Mouse (Mus musculus) stomach, postnatal 0 days (tissue): ENCODE results near the gene Ndufb7. TPM values are rescaled to one million over a fixed set of nuclear protein-coding genes. Genes with fewer than 3 reads are reported as not detected.

ENCODE experiments used
- ATAC-seq: fragments of 200-750 bp; cut with Nextera tagmentation; 2 replicates; pipeline ENCODE4 v1.8.0; 2017; ENCODE audit not compliant: low FRiP score, low TSS enrichment
- DNase-seq: peaks from one replicate; pipeline ENCODE4 v3.0.0-alpha.2; 2016; ENCODE audit warnings: low spot score
- H3K27ac ChIP-seq: fragments of 300-500 bp; sonication (generic); replicated peaks from 2 replicates; pipeline ENCODE4 v1.5.1; 2014; ENCODE audit warnings: mild to moderate bottlenecking, control low read depth
- H3K27me3 ChIP-seq: fragments of 300-500 bp; sonication (generic); 2 replicates; pipeline ENCODE4 v1.6.1; 2014; ENCODE audit warnings: low read length; ENCODE audit not compliant: control insufficient read depth, insufficient read depth
- H3K36me3 ChIP-seq: fragments of 300-500 bp; sonication (generic); 2 replicates; pipeline ENCODE4 v1.6.1; 2014; ENCODE audit warnings: low read length, mixed read lengths; ENCODE audit not compliant: control insufficient read depth, insufficient read depth
- H3K4me1 ChIP-seq: fragments of 300-500 bp; sonication (generic); replicated peaks from 2 replicates; pipeline ENCODE4 v1.6.1; 2014; ENCODE audit warnings: antibody characterized with exemption; ENCODE audit not compliant: control insufficient read depth, insufficient read depth
- H3K4me2 ChIP-seq: fragments of 300-500 bp; sonication (generic); replicated peaks from 2 replicates; pipeline ENCODE4 v1.6.1; 2014; ENCODE audit warnings: low read depth, mild to moderate bottlenecking, control low read depth, moderate library complexity
- H3K4me3 ChIP-seq: fragments of 300-500 bp; sonication (generic); 2 replicates; pipeline ENCODE4 v1.5.1; 2014; ENCODE audit warnings: low read depth, low read length, control low read depth
- H3K9ac ChIP-seq: fragments of 300-500 bp; sonication (generic); 2 replicates; pipeline ENCODE4 v1.6.1; 2014; ENCODE audit warnings: mild to moderate bottlenecking, low read length, control low read depth, mixed read lengths
- H3K9me3 ChIP-seq: fragments of 300-500 bp; sonication (generic); 2 replicates; pipeline ENCODE4 v1.6.1; 2016; ENCODE audit warnings: low read length; ENCODE audit not compliant: control insufficient read depth
- CTCF ChIP-seq: IDR thresholded peaks from 2 replicates; pipeline ENCODE4 v1.5.1; 2016; ENCODE audit warnings: antibody characterized with exemption, low read depth, mild to moderate bottlenecking, moderate library complexity
- EP300 ChIP-seq: optimal IDR thresholded peaks from 2 replicates; pipeline ENCODE3; 2016; ENCODE audit warnings: antibody characterized with exemption
- WGBS: fragments of 180-500 bp; shearing (Covaris S2); extraction: QIAGEN DNeasy Blood & Tissue Kit; methylation state at CpG from one replicate; pipeline ENCODE4 v1.1.7; 2014; 5-methylcytosine and 5-hydroxymethylcytosine counted together
- polyA plus RNA-seq: library from polyadenylated mRNA; unstranded; fragments of >200 nt; fragmentation: Nextera tagmentation; extraction: Ambion mirVana; gene quantifications from 2 replicates; pipeline ENCODE4 v1.2.1, GENCODE M21; 2015

The Ndufb7 gene
- polyA plus RNA-seq, 1 experiment from 2014 or later = 344 TPM

- WGBS = 45% methylated on average over 3 of the region's 3 CpGs
- Histone ChIP-seq H3K4me2 (no peak overlapping the region), H3K36me3 (peaks cover 3% of the 10 kb centered on the region; the same call in 1 of the 2 replicates), H3K27ac (no peak overlapping the region), H3K4me1 (no peaks in the 10 kb centered on the region), H3K27me3 (no peaks in the 10 kb centered on the region), H3K4me3 (no peak overlapping the region), H3K9me3 (no peaks in the 10 kb centered on the region), H3K9ac (no peak overlapping the region)
- DNase-seq (no peak), ATAC-seq (no peak)
- TF ChIP-seq CTCF (no peak), EP300 (no peak)
Observed at GRCm38 (mm10) chr8:83585333-83585732, 18.9 kb downstream of the Ndufb7 start.

- H3K4me3 ChIP-seq = no peak overlapping the region
- no peak overlapping the region for H3K27ac ChIP-seq
- no peaks in the 10 kb centered on the region for H3K9me3 ChIP-seq
- TF ChIP-seq EP300 = no peak
- no peak for TF ChIP-seq CTCF
- H3K27me3 ChIP-seq = no peaks in the 10 kb centered on the region
- WGBS = 72% methylated on average over 6 of the region's 6 CpGs
- no peak for DNase-seq
- H3K4me1 ChIP-seq = no peaks in the 10 kb centered on the region
- peaks cover 3% of the 10 kb centered on the region; the same call in 1 of the 2 replicates for H3K36me3 ChIP-seq
- no peak overlapping the region for H3K4me2 ChIP-seq
- ATAC-seq = no peak
- no peak overlapping the region for H3K9ac ChIP-seq
Observed at GRCm38 (mm10) chr8:83587644-83588043, 21.2 kb downstream of the Ndufb7 start.

GRCm38 (mm10) chr8:83588886-83589285 is 22.4 kb downstream of the Ndufb7 start:
- no peak overlapping the region for H3K4me3 ChIP-seq
- no peaks in the 10 kb centered on the region; the same call in 1 of the 2 replicates for H3K36me3 ChIP-seq
- WGBS = 76% methylated on average over 5 of the region's 5 CpGs
- H3K9me3 ChIP-seq = no peaks in the 10 kb centered on the region
- H3K4me1 ChIP-seq = 0 out of 2 replicates have a peak, but pooled peaks cover 3% of the 10 kb centered on the region
- no peak overlapping the region for H3K27ac ChIP-seq
- no peak overlapping the region for H3K9ac ChIP-seq
- no peak for DNase-seq
- no peaks in the 10 kb centered on the region for H3K27me3 ChIP-seq
- TF ChIP-seq CTCF = no peak
- TF ChIP-seq EP300 = no peak
- ATAC-seq = peak; percentile 22; the same call in 1 of the 2 replicates
- H3K4me2 ChIP-seq = no peak overlapping the region

- no peak overlapping the region for H3K27ac ChIP-seq
- H3K27me3 ChIP-seq = no peaks in the 10 kb centered on the region
- no peak for DNase-seq
- 74% methylated on average over 7 of the region's 7 CpGs for WGBS
- H3K4me2 ChIP-seq = no peak overlapping the region
- no peak overlapping the region for H3K9ac ChIP-seq
- no peak for ATAC-seq
- no peak overlapping the region for H3K4me3 ChIP-seq
- H3K4me1 ChIP-seq = 0 out of 2 replicates have a peak, but pooled peaks cover 3% of the 10 kb centered on the region
- no peak for TF ChIP-seq EP300
- TF ChIP-seq CTCF = peak; percentile 59
- no peaks in the 10 kb centered on the region for H3K36me3 ChIP-seq
- no peaks in the 10 kb centered on the region for H3K9me3 ChIP-seq
Observed at GRCm38 (mm10) chr8:83590488-83591023, 24.1 kb downstream of the Ndufb7 start.

- Histone ChIP-seq H3K4me1 (0 out of 2 replicates have a peak, but pooled peaks cover 3% of the 10 kb centered on the region), H3K27me3 (no peaks in the 10 kb centered on the region), H3K9me3 (no peaks in the 10 kb centered on the region), H3K4me3 (peak overlapping the region; percentile 78; the same call in 1 of the 2 replicates), H3K4me2 (peak overlapping the region; percentile 95), H3K27ac (0 out of 2 replicates have a peak overlapping the region, but pooled peaks have one; percentile 49), H3K9ac (peak overlapping the region; percentile 43), H3K36me3 (no peaks in the 10 kb centered on the region)
- WGBS = 51% methylated on average over 3 of the region's 3 CpGs
- TF ChIP-seq CTCF (no peak), EP300 (no peak)
- DNase-seq (no peak), ATAC-seq (no peak)
Observed at GRCm38 (mm10) chr8:83592682-83593081, 26.2 kb downstream of the Ndufb7 start.

GRCm38 (mm10) chr8:83593325-83594166 is 27.1 kb downstream of the Ndufb7 start:
- Histone ChIP-seq H3K4me3 (peak overlapping the region; percentile 78), H3K27ac (peak overlapping the region; percentile 83), H3K9me3 (no peaks in the 10 kb centered on the region), H3K9ac (peak overlapping the region; percentile 87), H3K27me3 (no peaks in the 10 kb centered on the region), H3K36me3 (no peaks in the 10 kb centered on the region), H3K4me2 (peak overlapping the region; percentile 95), H3K4me1 (0 out of 2 replicates have a peak, but pooled peaks cover 3% of the 10 kb centered on the region)
- DNase-seq (no peak), ATAC-seq (no peak)
- 2% methylated on average over 22 of the region's 22 CpGs for WGBS
- TF ChIP-seq CTCF (no peak), EP300 (no peak)
